Mouse (Mus musculus) MEL (cell line): Measurements from ENCODE around the gene Enpp6. TPM values are rescaled to one million over a fixed set of nuclear protein-coding genes. Genes with fewer than 3 reads are reported as not detected.

ENCODE experiments used
- DNase-seq: peaks from one replicate; pipeline ENCODE4 v3.0.0; 2011; ENCODE audit warnings: low read depth, low spot score
- H3K27ac ChIP-seq: 2 replicates; pipeline ENCODE4 v1.5.1; 2012; ENCODE audit warnings: low read depth, mild to moderate bottlenecking, control low read depth, low read length, moderate library complexity; ENCODE audit not compliant: control insufficient read depth
- H3K27me3 ChIP-seq, 2 experiments: fragments of 150-350 bp in 1 of 2; sonication (generic) in 1 of 2; 2 replicates each; pipeline ENCODE4 v1.6.1; 2012; ENCODE audit warnings: low read length in 2 of 2, mild to moderate bottlenecking in 2 of 2, improper control_type of control experiment in 1 of 2, moderate library complexity in 1 of 2; ENCODE audit not compliant: insufficient read depth in 2 of 2, control insufficient read depth in 1 of 2
- H3K36me3 ChIP-seq, 2 experiments: 2 replicates each; pipeline ENCODE4 v1.6.1; 2012 to 2014; ENCODE audit warnings: low read length in 2 of 2, improper control_type of control experiment in 1 of 2, inconsistent platforms in 1 of 2, mild to moderate bottlenecking in 1 of 2; ENCODE audit not compliant: insufficient read depth in 2 of 2, control insufficient read depth in 1 of 2
- H3K4me1 ChIP-seq, 2 experiments: fragments of 150-350 bp in 1 of 2; sonication (generic) in 1 of 2; 2 replicates each; pipeline ENCODE4 v1.6.1; 2012; ENCODE audit warnings: low read length in 2 of 2, improper control_type of control experiment in 1 of 2, mild to moderate bottlenecking in 1 of 2; ENCODE audit not compliant: insufficient read depth in 2 of 2, control insufficient read depth in 1 of 2
- H3K4me3 ChIP-seq, 2 experiments: fragments of 150-350 bp in 1 of 2; sonication (generic) in 1 of 2; 2 replicates each; pipeline ENCODE4 v1.5.1; 2012; ENCODE audit warnings: low read depth in 2 of 2, low read length in 2 of 2, mild to moderate bottlenecking in 2 of 2, moderate library complexity in 2 of 2, control low read depth in 1 of 2, improper control_type of control experiment in 1 of 2; ENCODE audit not compliant: control insufficient read depth in 1 of 2, insufficient read depth in 1 of 2
- H3K79me2 ChIP-seq: 2 replicates; pipeline ENCODE4 v1.6.1; 2012; ENCODE audit warnings: mild to moderate bottlenecking, low read length, moderate library complexity; ENCODE audit not compliant: control insufficient read depth, poor library complexity, insufficient read depth
- H3K9ac ChIP-seq: 2 replicates; pipeline ENCODE4 v1.6.1; 2012; ENCODE audit warnings: low read depth, mild to moderate bottlenecking, control low read depth, low read length, moderate library complexity; ENCODE audit not compliant: control insufficient read depth, poor library complexity, severe bottlenecking
- H3K9me3 ChIP-seq: fragments of 150-350 bp; sonication (generic); replicated peaks from 2 replicates; pipeline ENCODE4 v1.6.1; 2012; ENCODE audit warnings: mild to moderate bottlenecking, low read length, improper control_type of control experiment, moderate library complexity; ENCODE audit not compliant: insufficient read depth
- BHLHE40 ChIP-seq: IDR thresholded peaks from 2 replicates; pipeline ENCODE4 v1.6.1; 2012; ENCODE audit warnings: low read depth, mild to moderate bottlenecking, inconsistent platforms, low read length, improper control_type of control experiment, borderline replicate concordance
- CTCF ChIP-seq, 3 experiments: IDR thresholded peaks in 2 of 3; conservative IDR thresholded peaks in 1 of 3; 2 replicates each; pipeline ENCODE4 v1.5.1; 2011 to 2012; ENCODE audit warnings: low read length in 3 of 3, low read depth in 2 of 3, mild to moderate bottlenecking in 2 of 3, improper control_type of control experiment in 1 of 3, inconsistent platforms in 1 of 3, mixed read lengths in 1 of 3, moderate library complexity in 1 of 3; ENCODE audit not compliant: control insufficient read depth in 1 of 3, insufficient read depth in 1 of 3, poor library complexity in 1 of 3, severe bottlenecking in 1 of 3
- KAT2A ChIP-seq: conservative IDR thresholded peaks from 2 replicates; pipeline ENCODE4 v1.6.1; 2012; ENCODE audit warnings: low read depth, low read length, improper control_type of control experiment, inconsistent platforms
- MAX ChIP-seq: IDR thresholded peaks from 2 replicates; pipeline ENCODE4 v1.6.1; 2011; ENCODE audit warnings: low read length, improper control_type of control experiment
- MAZ ChIP-seq: IDR thresholded peaks from 2 replicates; pipeline ENCODE4 v1.6.1; 2012; ENCODE audit warnings: low read depth, mild to moderate bottlenecking, inconsistent platforms, low read length, improper control_type of control experiment
- MEF2A ChIP-seq: IDR thresholded peaks from 2 replicates; pipeline ENCODE4 v1.6.1; 2014; ENCODE audit warnings: low read depth, mild to moderate bottlenecking, inconsistent platforms, low read length, improper control_type of control experiment; ENCODE audit not compliant: poor library complexity, insufficient replicate concordance, severe bottlenecking; ENCODE audit errors: extremely low read depth
- MXI1 ChIP-seq: IDR thresholded peaks from 2 replicates; pipeline ENCODE4 v1.6.1; 2011; ENCODE audit warnings: mild to moderate bottlenecking, low read depth, low read length, improper control_type of control experiment
- MYC ChIP-seq: IDR thresholded peaks from 2 replicates; pipeline ENCODE4 v1.6.1; 2011; ENCODE audit warnings: low read depth, mild to moderate bottlenecking, low read length, improper control_type of control experiment, moderate library complexity
- NRF1 ChIP-seq: IDR thresholded peaks from 2 replicates; pipeline ENCODE4 v1.6.1; 2014; ENCODE audit warnings: low read depth, mild to moderate bottlenecking, inconsistent platforms, low read length, improper control_type of control experiment, moderate library complexity; ENCODE audit not compliant: poor library complexity, insufficient read depth, severe bottlenecking
- POLR2AphosphoS5 ChIP-seq: IDR thresholded peaks from 2 replicates; pipeline ENCODE4 v1.6.1; 2012; ENCODE audit warnings: low read depth, borderline replicate concordance, mild to moderate bottlenecking, inconsistent platforms, low read length, moderate library complexity, mixed read lengths
- RAD21 ChIP-seq: IDR thresholded peaks from 2 replicates; pipeline ENCODE4 v1.6.1; 2011; ENCODE audit warnings: mild to moderate bottlenecking, low read depth, low read length, improper control_type of control experiment
- TCF12 ChIP-seq: IDR thresholded peaks from 2 replicates; pipeline ENCODE4 v1.6.1; 2014; ENCODE audit warnings: low read depth, mild to moderate bottlenecking, inconsistent platforms, low read length, improper control_type of control experiment, moderate library complexity
- UBTF ChIP-seq: IDR thresholded peaks from 2 replicates; pipeline ENCODE4 v1.6.1; 2012; ENCODE audit warnings: low read depth, mild to moderate bottlenecking, inconsistent platforms, low read length, improper control_type of control experiment, moderate library complexity, borderline replicate concordance; ENCODE audit not compliant: insufficient read depth
- USF2 ChIP-seq, 2 experiments: IDR thresholded peaks; 2 replicates each; pipeline ENCODE4 v1.6.1; 2011 to 2012; ENCODE audit warnings: improper control_type of control experiment in 2 of 2, low read length in 2 of 2, borderline replicate concordance in 1 of 2, inconsistent platforms in 1 of 2, low read depth in 1 of 2, mild to moderate bottlenecking in 1 of 2; ENCODE audit not compliant: insufficient read depth in 1 of 2
- ZNF384 ChIP-seq: IDR thresholded peaks from 2 replicates; pipeline ENCODE4 v1.6.1; 2012; ENCODE audit warnings: low read depth, mild to moderate bottlenecking, inconsistent platforms, low read length, improper control_type of control experiment
- polyA plus RNA-seq, 2 experiments: library from polyadenylated mRNA; stranded (reverse) in 1 of 2; unstranded in 1 of 2; fragments of >175 nt in 1 of 2; fragments of >200 nt in 1 of 2; gene quantifications; 2 replicates each; pipeline versions ENCODE4 v1.2.1 to v1.2.4; 2012; ENCODE audit warnings: low replicate concordance in 2 of 2, low read depth in 1 of 2; ENCODE audit not compliant: insufficient read length in 2 of 2, insufficient read depth in 1 of 2, missing spikeins in 1 of 2
- total RNA-seq: library from RNA; depleted of rRNA; stranded (reverse); fragments of 300-350 nt; gene quantifications from 2 replicates; pipeline ENCODE4 v1.2.3, GENCODE M21; 2012

The Enpp6 gene
- total and polyA plus RNA-seq, 3 experiments: not detected

GRCm38 (mm10) chr8:47047146-47047545 lies 60.5 kb downstream of the Enpp6 start:
- TF ChIP-seq CTCF (IDR thresholded peaks at IDR 0.05 in 2 of 3, conservative IDR thresholded peaks at IDR 0.05 in 1 of 3; ENCODE audit: control insufficient read depth in 1 of 3, insufficient read depth in 1 of 3, low read depth in 2 of 3, low read length in 3 of 3, poor library complexity in 1 of 3, severe bottlenecking in 1 of 3): no peak
- TF ChIP-seq MAX: no peak
- TF ChIP-seq TCF12: no peak
- TF ChIP-seq ZNF384: no peak
- TF ChIP-seq POLR2AphosphoS5: no peak
- no peak for TF ChIP-seq MYC
- no peak for TF ChIP-seq UBTF
- TF ChIP-seq MEF2A: no peak
- TF ChIP-seq KAT2A: no peak
- TF ChIP-seq USF2 (IDR thresholded peaks at IDR 0.05; ENCODE audit: borderline replicate concordance in 1 of 2, insufficient read depth in 1 of 2, low read depth in 1 of 2, low read length in 2 of 2): no peak
- no peak for TF ChIP-seq MAZ
- no peak for TF ChIP-seq BHLHE40
- Histone ChIP-seq H3K36me3 (no peaks in the 10 kb centered on the region), H3K79me2 (no peaks in the 10 kb centered on the region), H3K4me1 (no peaks in the 10 kb centered on the region), H3K27ac (no peak overlapping the region), H3K9ac (no peak overlapping the region), H3K9me3 (no peaks in the 10 kb centered on the region), H3K27me3 (no peaks in the 10 kb centered on the region), H3K4me3 (no peak overlapping the region)
- no peak for DNase-seq

- no peak overlapping the region for H3K4me3 ChIP-seq
- H3K27ac ChIP-seq: no peak overlapping the region
- no peak for TF ChIP-seq MAX
- TF ChIP-seq NRF1: no peak
- no peak for TF ChIP-seq TCF12
- no peak for TF ChIP-seq MYC
- no peak for TF ChIP-seq RAD21
- TF ChIP-seq MXI1: no peak
- TF ChIP-seq POLR2AphosphoS5: no peak
- no peak for TF ChIP-seq CTCF (IDR thresholded peaks at IDR 0.05 in 2 of 3, conservative IDR thresholded peaks at IDR 0.05 in 1 of 3; ENCODE audit: control insufficient read depth in 1 of 3, insufficient read depth in 1 of 3, low read depth in 2 of 3, low read length in 3 of 3, poor library complexity in 1 of 3, severe bottlenecking in 1 of 3)
- no peaks in the 10 kb centered on the region for H3K9me3 ChIP-seq
- no peaks in the 10 kb centered on the region; a peak in 1 of 4 replicates for H3K27me3 ChIP-seq
- H3K9ac ChIP-seq: no peak overlapping the region
- no peaks in the 10 kb centered on the region for H3K36me3 ChIP-seq
- no peaks in the 10 kb centered on the region for H3K4me1 ChIP-seq
- H3K79me2 ChIP-seq: no peaks in the 10 kb centered on the region
- DNase-seq: no peak
Measured at GRCm38 (mm10) chr8:47048584-47048983, 61.9 kb downstream of the Enpp6 start.
